ENCODE assay signal across 15 mouse cellular contexts in the genomic region with DNA sequence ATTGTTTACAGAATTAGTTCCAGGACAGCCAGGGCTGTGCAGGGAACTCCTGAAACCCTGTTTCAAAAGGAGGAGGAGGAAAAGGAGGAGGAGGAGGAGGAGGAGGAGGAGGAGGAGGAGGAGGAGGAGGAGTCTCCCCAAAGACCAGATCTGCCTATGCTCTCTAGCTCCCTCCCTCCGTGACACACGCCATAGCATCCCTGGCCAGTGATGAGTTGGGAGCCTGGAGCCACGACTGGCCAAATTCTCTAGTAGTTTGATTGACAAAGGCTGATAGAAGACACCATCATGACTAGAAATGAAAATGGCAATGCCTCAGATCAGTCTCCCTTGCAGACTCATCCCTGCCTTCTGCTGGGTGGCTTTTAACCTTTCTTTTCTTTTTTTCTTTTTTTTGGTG. TPM values are rescaled to one million over a fixed set of nuclear protein-coding genes. Genes with fewer than 3 reads are reported as not detected.
DNase-seq lines count a peak whose midpoint lies in the region; ATAC-seq and TF ChIP-seq lines count a peak whose summit lies in the region.
"Had no signal": no experiment of that assay in that cellular context is flagged by ENCODE, and none has a peak within 500 bp of the region (broad histone marks: within the 10 kb centered on the region; RNA-seq: fewer than 3 reads in every experiment).

No protein-coding gene starts in this region.

- no peak overlapping the region for H3K27ac ChIP-seq in intestine, embryonic 15.5 days
- no peak overlapping the region for H3K27ac ChIP-seq in intestine, embryonic 16.5 days (ENCODE audit: low read length)
- no peak overlapping the region for H3K27ac ChIP-seq in liver, postnatal 0 days (ENCODE audit: low read depth)
- H3K27ac ChIP-seq in forebrain, embryonic 13.5 days = no peak overlapping the region
- H3K27ac ChIP-seq in heart, embryonic 11.5 days (ENCODE audit: low read depth, low read length) = no peak overlapping the region
- H3K27ac ChIP-seq: embryonic facial prominence, embryonic 15.5 days had no signal

- H3K36me3 ChIP-seq in intestine, embryonic 15.5 days = 0 out of 2 replicates have a peak, but pooled peaks cover 12% of the 10 kb centered on the region
- H3K36me3 ChIP-seq in intestine, embryonic 16.5 days (ENCODE audit: control insufficient read depth, insufficient read depth, low read length) = no peaks in the 10 kb centered on the region
- peaks cover 18% of the 10 kb centered on the region for H3K36me3 ChIP-seq in liver, postnatal 0 days (replicated peaks; ENCODE audit: insufficient read depth, low read length)
- peaks cover 35% of the 10 kb centered on the region for H3K36me3 ChIP-seq in forebrain, embryonic 13.5 days (ENCODE audit: poor library complexity, severe bottlenecking)
- H3K36me3 ChIP-seq in heart, embryonic 11.5 days (ENCODE audit: control insufficient read depth, insufficient read depth, low read length) = peaks cover 15% of the 10 kb centered on the region; the same call in 1 of the 2 replicates

- DNase-seq in ZHBTc4 (ENCODE audit: low read depth, low spot score) = peak; percentile 69
- no peak for DNase-seq in liver, postnatal 0 days
- DNase-seq: adrenal gland, adult 8-10 months; cerebellum, postnatal 14 days; gastrocnemius, postnatal 10 days; lung, embryonic 14.5 days; thymus, adult 18-20 months had no signal

- WGBS in intestine, embryonic 15.5 days = 40% methylated on average over 3 of the region's 3 CpGs
- WGBS in intestine, embryonic 16.5 days = 38% methylated on average over 3 of the region's 3 CpGs
- WGBS in liver, postnatal 0 days (ENCODE audit: insufficient replicate concordance) = 52% methylated on average over 3 of the region's 3 CpGs
- 23% methylated on average over 3 of the region's 3 CpGs for WGBS in forebrain, embryonic 13.5 days
- WGBS in heart, embryonic 11.5 days (ENCODE audit: insufficient replicate concordance) = 43% methylated on average over 3 of the region's 3 CpGs

- H3K9ac ChIP-seq in intestine, embryonic 15.5 days = no peak overlapping the region
- no peak overlapping the region for H3K9ac ChIP-seq in intestine, embryonic 16.5 days (ENCODE audit: low read depth, low read length)
- no peak overlapping the region for H3K9ac ChIP-seq in liver, postnatal 0 days (replicated peaks)
- no peak overlapping the region for H3K9ac ChIP-seq in forebrain, embryonic 13.5 days
- no peak overlapping the region for H3K9ac ChIP-seq in heart, embryonic 11.5 days (ENCODE audit: low read depth, low read length)
- H3K9ac ChIP-seq: embryonic facial prominence, embryonic 15.5 days; lung, embryonic 14.5 days had no signal

- no peak overlapping the region for H3K4me2 ChIP-seq in intestine, embryonic 15.5 days (replicated peaks)
- no peak overlapping the region for H3K4me2 ChIP-seq in intestine, embryonic 16.5 days (ENCODE audit: low read depth, low read length)
- no peak overlapping the region for H3K4me2 ChIP-seq in liver, postnatal 0 days (ENCODE audit: low read depth, low read length)
- no peak overlapping the region for H3K4me2 ChIP-seq in forebrain, embryonic 13.5 days
- H3K4me2 ChIP-seq in heart, embryonic 11.5 days = no peak overlapping the region
- H3K4me2 ChIP-seq: embryonic facial prominence, embryonic 15.5 days; lung, embryonic 14.5 days had no signal

- no peaks in the 10 kb centered on the region for H3K27me3 ChIP-seq in intestine, embryonic 15.5 days (replicated peaks)
- no peaks in the 10 kb centered on the region for H3K27me3 ChIP-seq in intestine, embryonic 16.5 days (replicated peaks; ENCODE audit: control insufficient read depth, insufficient read depth, low read length)
- H3K27me3 ChIP-seq in liver, postnatal 0 days (ENCODE audit: insufficient read depth, low read length) = no peaks in the 10 kb centered on the region
- no peaks in the 10 kb centered on the region for H3K27me3 ChIP-seq in forebrain, embryonic 13.5 days
- no peaks in the 10 kb centered on the region for H3K27me3 ChIP-seq in heart, embryonic 11.5 days (ENCODE audit: control insufficient read depth, insufficient read depth, low read length)
- H3K27me3 ChIP-seq: embryonic facial prominence, embryonic 15.5 days; Patski had no signal

- TF ChIP-seq CTCF in liver, postnatal 0 days (IDR thresholded peaks at IDR 0.05; ENCODE audit: low read depth) = peak; percentile 54

- ATAC-seq in intestine, embryonic 15.5 days = 0 out of 2 replicates have a peak, but pooled peaks have one; percentile 8
- no peak for ATAC-seq in intestine, embryonic 16.5 days
- ATAC-seq in granulocyte monocyte progenitor cell, adult 5-6 weeks (replicated peaks; ENCODE audit: poor library complexity, severe bottlenecking) = 0 out of 2 replicates have a peak, but pooled peaks have one; percentile 25
- ATAC-seq in liver, postnatal 0 days = peak; percentile 60
- ATAC-seq in forebrain, embryonic 13.5 days = no peak
- no peak for ATAC-seq in heart, embryonic 11.5 days (replicated peaks; ENCODE audit: insufficient number of reproducible peaks, low FRiP score, low TSS enrichment)
- ATAC-seq: hindbrain, embryonic 16.5 days; Patski had no signal

- no peak for TF ChIP-seq EP300 in liver, postnatal 0 days (IDR thresholded peaks at IDR 0.05; ENCODE audit: low read depth)

- no peaks in the 10 kb centered on the region for H3K9me3 ChIP-seq in intestine, embryonic 15.5 days
- no peaks in the 10 kb centered on the region for H3K9me3 ChIP-seq in intestine, embryonic 16.5 days (ENCODE audit: control insufficient read depth, low read length)
- H3K9me3 ChIP-seq in liver, postnatal 0 days (ENCODE audit: low read length) = no peaks in the 10 kb centered on the region
- no peaks in the 10 kb centered on the region for H3K9me3 ChIP-seq in forebrain, embryonic 13.5 days (replicated peaks)
- H3K9me3 ChIP-seq in heart, embryonic 11.5 days (replicated peaks; ENCODE audit: control insufficient read depth, low read length) = no peaks in the 10 kb centered on the region
- H3K9me3 ChIP-seq: embryonic facial prominence, embryonic 15.5 days had no signal

- no peaks in the 10 kb centered on the region for H3K4me1 ChIP-seq in intestine, embryonic 15.5 days (replicated peaks)
- no peaks in the 10 kb centered on the region for H3K4me1 ChIP-seq in intestine, embryonic 16.5 days (ENCODE audit: control insufficient read depth, insufficient read depth, low read length)
- no peaks in the 10 kb centered on the region for H3K4me1 ChIP-seq in liver, postnatal 0 days (ENCODE audit: insufficient read depth)
- H3K4me1 ChIP-seq in forebrain, embryonic 13.5 days = peaks cover 6% of the 10 kb centered on the region; the same call in 1 of the 2 replicates
- no peaks in the 10 kb centered on the region for H3K4me1 ChIP-seq in heart, embryonic 11.5 days (ENCODE audit: control insufficient read depth, insufficient read depth, low read length)
- H3K4me1 ChIP-seq: embryonic facial prominence, embryonic 15.5 days had no signal

- no peak overlapping the region for H3K4me3 ChIP-seq in intestine, embryonic 15.5 days (replicated peaks)
- no peak overlapping the region for H3K4me3 ChIP-seq in intestine, embryonic 16.5 days (ENCODE audit: low read length)
- no peak overlapping the region for H3K4me3 ChIP-seq in liver, postnatal 0 days (ENCODE audit: low read depth, low read length)
- no peak overlapping the region for H3K4me3 ChIP-seq in forebrain, embryonic 13.5 days
- no peak overlapping the region for H3K4me3 ChIP-seq in heart, embryonic 11.5 days (ENCODE audit: low read depth, low read length)
- H3K4me3 ChIP-seq: embryonic facial prominence, embryonic 15.5 days had no signal

RNA-seq across cellular contexts. Expression of a gene that starts 16.3 kb away (rescaled TPM):
- polyA plus RNA-seq in intestine, embryonic 15.5 days (2015; fragmentation: Nextera tagmentation; extraction: Ambion mirVana) = 33.3 and 37.2 TPM in 2 replicates
- 29.5 and 31.1 TPM in 2 replicates for polyA plus RNA-seq in intestine, embryonic 16.5 days (2015; fragmentation: Nextera tagmentation; extraction: Ambion mirVana)
- total RNA-seq in granulocyte monocyte progenitor cell, adult 5-6 weeks (2014; fragmentation: Nextera tagmentation) = 10.8 and 14.6 TPM in 2 replicates
- 31.5 and 33.6 TPM in 2 replicates for total RNA-seq in granulocyte monocyte progenitor cell, adult 5-6 weeks (2017)
- 3.9 and 5.6 TPM in 2 replicates for polyA plus RNA-seq in liver, postnatal 0 days (2015; fragmentation: Nextera tagmentation; extraction: Ambion mirVana)
- 45.2 and 49.5 TPM in 2 replicates for polyA plus RNA-seq in forebrain, embryonic 13.5 days (2015; fragmentation: Nextera tagmentation; extraction: Ambion mirVana)
- polyA plus RNA-seq in heart, embryonic 11.5 days (2014; fragmentation: Nextera tagmentation; extraction: Ambion mirVana) = 53.7 and 62.6 TPM in 2 replicates

RNA-seq across cellular contexts. Expression of a gene that starts 23.4 kb away (rescaled TPM):
- 290 and 358 TPM in 2 replicates for polyA plus RNA-seq in intestine, embryonic 15.5 days (2015; fragmentation: Nextera tagmentation; extraction: Ambion mirVana)
- polyA plus RNA-seq in intestine, embryonic 16.5 days (2015; fragmentation: Nextera tagmentation; extraction: Ambion mirVana) = 223 and 249 TPM in 2 replicates
- 279 TPM in 2 replicates for total RNA-seq in granulocyte monocyte progenitor cell, adult 5-6 weeks (2014; fragmentation: Nextera tagmentation)
- total RNA-seq in granulocyte monocyte progenitor cell, adult 5-6 weeks (2017) = 479 and 601 TPM in 2 replicates
- polyA plus RNA-seq in liver, postnatal 0 days (2015; fragmentation: Nextera tagmentation; extraction: Ambion mirVana) = 112 and 128 TPM in 2 replicates
- polyA plus RNA-seq in forebrain, embryonic 13.5 days (2015; fragmentation: Nextera tagmentation; extraction: Ambion mirVana) = 400 and 426 TPM in 2 replicates
- polyA plus RNA-seq in heart, embryonic 11.5 days (2014; fragmentation: Nextera tagmentation; extraction: Ambion mirVana) = 229 and 233 TPM in 2 replicates

RNA-seq across cellular contexts. Expression of a gene that starts 47.4 kb away (rescaled TPM):
- 39.8 and 41.2 TPM in 2 replicates for polyA plus RNA-seq in intestine, embryonic 15.5 days (2015; fragmentation: Nextera tagmentation; extraction: Ambion mirVana)
- 36.7 and 38.5 TPM in 2 replicates for polyA plus RNA-seq in intestine, embryonic 16.5 days (2015; fragmentation: Nextera tagmentation; extraction: Ambion mirVana)
- total RNA-seq in granulocyte monocyte progenitor cell, adult 5-6 weeks (2014; fragmentation: Nextera tagmentation) = 21.1 and 28.7 TPM in 2 replicates
- total RNA-seq in granulocyte monocyte progenitor cell, adult 5-6 weeks (2017) = 46.0 and 48.8 TPM in 2 replicates
- 27.8 and 28.7 TPM in 2 replicates for polyA plus RNA-seq in liver, postnatal 0 days (2015; fragmentation: Nextera tagmentation; extraction: Ambion mirVana)
- 36.2 and 40.6 TPM in 2 replicates for polyA plus RNA-seq in forebrain, embryonic 13.5 days (2015; fragmentation: Nextera tagmentation; extraction: Ambion mirVana)
- polyA plus RNA-seq in heart, embryonic 11.5 days (2014; fragmentation: Nextera tagmentation; extraction: Ambion mirVana) = 34.7 and 36.4 TPM in 2 replicates

RNA-seq across cellular contexts. Expression of a gene that starts 48.6 kb away (rescaled TPM):
- 22.8 and 23.1 TPM in 2 replicates for polyA plus RNA-seq in intestine, embryonic 15.5 days (2015; fragmentation: Nextera tagmentation; extraction: Ambion mirVana)
- polyA plus RNA-seq in intestine, embryonic 16.5 days (2015; fragmentation: Nextera tagmentation; extraction: Ambion mirVana) = 22.4 and 23.1 TPM in 2 replicates
- total RNA-seq in granulocyte monocyte progenitor cell, adult 5-6 weeks (2014; fragmentation: Nextera tagmentation) = 18.5 and 27.8 TPM in 2 replicates
- total RNA-seq in granulocyte monocyte progenitor cell, adult 5-6 weeks (2017) = 17.8 and 24.1 TPM in 2 replicates
- polyA plus RNA-seq in liver, postnatal 0 days (2015; fragmentation: Nextera tagmentation; extraction: Ambion mirVana) = 13.0 and 13.5 TPM in 2 replicates
- polyA plus RNA-seq in forebrain, embryonic 13.5 days (2015; fragmentation: Nextera tagmentation; extraction: Ambion mirVana) = 37.4 and 37.5 TPM in 2 replicates
- polyA plus RNA-seq in heart, embryonic 11.5 days (2014; fragmentation: Nextera tagmentation; extraction: Ambion mirVana) = 23.4 and 23.7 TPM in 2 replicates

RNA-seq across cellular contexts. Expression of a gene that starts 48.6 kb away (rescaled TPM):
- 1.4 and 1.5 TPM in 2 replicates for polyA plus RNA-seq in intestine, embryonic 15.5 days (2015; fragmentation: Nextera tagmentation; extraction: Ambion mirVana)
- 0.84 and 0.97 TPM in 2 replicates for polyA plus RNA-seq in intestine, embryonic 16.5 days (2015; fragmentation: Nextera tagmentation; extraction: Ambion mirVana)
- 1.8 and 2.5 TPM in 2 replicates for total RNA-seq in granulocyte monocyte progenitor cell, adult 5-6 weeks (2014; fragmentation: Nextera tagmentation)
- total RNA-seq in granulocyte monocyte progenitor cell, adult 5-6 weeks (2017) = 2.1 and 3.0 TPM in 2 replicates
- 0.29 and 0.30 TPM in 2 replicates for polyA plus RNA-seq in liver, postnatal 0 days (2015; fragmentation: Nextera tagmentation; extraction: Ambion mirVana)
- 3.9 and 4.6 TPM in 2 replicates for polyA plus RNA-seq in forebrain, embryonic 13.5 days (2015; fragmentation: Nextera tagmentation; extraction: Ambion mirVana)
- 1.0 and 2.0 TPM in 2 replicates for polyA plus RNA-seq in heart, embryonic 11.5 days (2014; fragmentation: Nextera tagmentation; extraction: Ambion mirVana)

Comparison
In these comparisons a context has a peak if more than half of its experiments do, and no peak if none do; other contexts are left out.
1. ATAC-seq: peak in intestine, embryonic 15.5 days (single experiment), granulocyte monocyte progenitor cell, adult 5-6 weeks (single experiment) and liver, postnatal 0 days (single experiment); none in intestine, embryonic 16.5 days (single experiment), forebrain, embryonic 13.5 days (single experiment) and heart, embryonic 11.5 days (single experiment).